Comparison of ENCODE assay signal across 18 mouse cellular contexts in the genomic region with DNA sequence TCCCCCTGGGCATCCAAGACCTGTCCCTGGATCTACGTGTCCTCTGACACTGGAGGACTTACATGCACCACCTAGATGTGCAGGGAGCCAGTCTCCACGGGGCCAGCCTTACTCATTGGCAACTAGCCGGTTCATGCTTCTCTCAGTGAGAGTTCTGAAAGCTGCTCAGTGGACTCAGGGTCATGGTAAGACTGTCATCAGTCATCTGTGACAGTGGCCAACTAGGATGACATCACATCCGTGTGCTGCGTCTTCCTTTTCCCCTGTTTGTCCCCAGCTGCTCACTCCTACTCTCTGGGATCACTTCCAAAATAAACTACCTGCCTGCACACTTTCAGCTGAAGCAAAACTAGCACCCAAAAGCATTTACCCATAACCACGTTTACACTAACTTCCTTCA. TPM values are rescaled to one million over a fixed set of nuclear protein-coding genes. Genes with fewer than 3 reads are reported as not detected.
DNase-seq lines count a peak whose midpoint lies in the region; ATAC-seq and TF ChIP-seq lines count a peak whose summit lies in the region.
"Had no signal": no experiment of that assay in that cellular context is flagged by ENCODE, and none has a peak within 500 bp of the region (broad histone marks: within the 10 kb centered on the region; RNA-seq: fewer than 3 reads in every experiment).

No protein-coding gene starts in this region.

- 53% methylated on average over 6 of the region's 6 CpGs for WGBS in heart, embryonic 13.5 days
- 16% methylated on average over 6 of the region's 6 CpGs for WGBS in kidney, embryonic 16.5 days
- 47% methylated on average over 6 of the region's 6 CpGs for WGBS in stomach, postnatal 0 days

- no peak overlapping the region for H3K9ac ChIP-seq in heart, embryonic 13.5 days
- no peak overlapping the region for H3K9ac ChIP-seq in kidney, embryonic 16.5 days (replicated peaks; ENCODE audit: low read length)
- no peak overlapping the region for H3K9ac ChIP-seq in stomach, postnatal 0 days (ENCODE audit: low read length)
- H3K9ac ChIP-seq: embryonic facial prominence, embryonic 12.5 days; limb, embryonic 13.5 days had no signal

- H3K4me1 ChIP-seq in heart, embryonic 13.5 days, result peaks cover 15% of the 10 kb centered on the region
- H3K4me1 ChIP-seq in kidney, embryonic 16.5 days (ENCODE audit: insufficient read depth, low read length), result peaks cover 9% of the 10 kb centered on the region; the same call in 1 of the 2 replicates
- H3K4me1 ChIP-seq in stomach, postnatal 0 days (replicated peaks; ENCODE audit: control insufficient read depth, insufficient read depth), result no peaks in the 10 kb centered on the region
- H3K4me1 ChIP-seq: megakaryocyte, embryonic 14.5 days had no signal

- no peak; the same call in 1 of the 2 replicates for ATAC-seq in heart, embryonic 13.5 days (ENCODE audit: extremely low read depth, insufficient number of reproducible peaks, low FRiP score, low TSS enrichment)
- ATAC-seq in Patski, result peak; percentile 69
- ATAC-seq in kidney, embryonic 16.5 days (ENCODE audit: low FRiP score, low TSS enrichment), result 0 out of 2 replicates have a peak, but pooled peaks have one; percentile 42
- ATAC-seq in stomach, postnatal 0 days (ENCODE audit: low FRiP score, low TSS enrichment), result no peak
- ATAC-seq: intestine, postnatal 0 days had no signal

- no peak for TF ChIP-seq EP300 in stomach, postnatal 0 days (optimal IDR thresholded peaks at IDR 0.05)

- no peaks in the 10 kb centered on the region for H3K36me3 ChIP-seq in heart, embryonic 13.5 days
- H3K36me3 ChIP-seq in kidney, embryonic 16.5 days (ENCODE audit: insufficient read depth, low read length), result no peaks in the 10 kb centered on the region
- no peaks in the 10 kb centered on the region for H3K36me3 ChIP-seq in stomach, postnatal 0 days (ENCODE audit: control insufficient read depth, insufficient read depth, low read length)
- H3K36me3 ChIP-seq: embryonic facial prominence, embryonic 12.5 days; G1E; hindbrain, embryonic 10.5 days; limb, embryonic 13.5 days had no signal

- TF ChIP-seq CTCF in Patski (IDR thresholded peaks at IDR 0.05), result no peak
- TF ChIP-seq CTCF in stomach, postnatal 0 days (IDR thresholded peaks at IDR 0.05; ENCODE audit: low read depth), result no peak

- in situ Hi-C loops in Patski (cut with MboI; ENCODE audit: low pct_unique_long_range_greater_than_20kb), result loop anchor here (10.0 kb wide), 1 partner anchor 173 kb away; no protein-coding TSS in a partner anchor

- no peak for DNase-seq in heart, adult 9 months (ENCODE audit: low spot score in 2 of 2)
- DNase-seq in Patski (ENCODE audit: low read depth, low spot score), result peak; percentile 56
- DNase-seq in fat pad, adult 2 months (ENCODE audit: extremely low read depth, low read depth, low spot score), result peak; percentile 11
- no peak for DNase-seq in neural tube, embryonic 10.5 days (ENCODE audit: extremely low spot score, low spot score)
- no peak for DNase-seq in stomach, postnatal 0 days (ENCODE audit: low spot score)
- DNase-seq in testis, postnatal 14 days (ENCODE audit: low spot score), result no peak
- DNase-seq: cerebellum, postnatal 25 days; layer of hippocampus, postnatal 36 days; right cerebral cortex, postnatal 14 days; thymus, postnatal 14 days had no signal

- H3K4me2 ChIP-seq in heart, embryonic 13.5 days, result no peak overlapping the region
- H3K4me2 ChIP-seq in kidney, embryonic 16.5 days (replicated peaks; ENCODE audit: low read depth, low read length), result no peak overlapping the region
- H3K4me2 ChIP-seq in stomach, postnatal 0 days (replicated peaks; ENCODE audit: low read depth), result no peak overlapping the region
- H3K4me2 ChIP-seq: embryonic facial prominence, embryonic 12.5 days; limb, embryonic 13.5 days had no signal

- 0 out of 2 replicates have a peak overlapping the region, but pooled peaks have one; percentile 24 for H3K27ac ChIP-seq in heart, embryonic 13.5 days (replicated peaks)
- H3K27ac ChIP-seq in kidney, embryonic 16.5 days (ENCODE audit: low read length), result no peak overlapping the region
- no peak overlapping the region for H3K27ac ChIP-seq in stomach, postnatal 0 days (replicated peaks)
- H3K27ac ChIP-seq: embryonic facial prominence, embryonic 12.5 days; hindbrain, embryonic 10.5 days; limb, embryonic 13.5 days had no signal

- POLR2A ChIA-PET in Patski (lab: Charles Lee), result no interaction called here

- H3K9me3 ChIP-seq in heart, embryonic 13.5 days, result no peaks in the 10 kb centered on the region
- no peaks in the 10 kb centered on the region for H3K9me3 ChIP-seq in kidney, embryonic 16.5 days (ENCODE audit: low read length)
- no peaks in the 10 kb centered on the region for H3K9me3 ChIP-seq in stomach, postnatal 0 days (ENCODE audit: control insufficient read depth, low read length)
- H3K9me3 ChIP-seq: G1E had no signal

- no peaks in the 10 kb centered on the region for H3K27me3 ChIP-seq in heart, embryonic 13.5 days (replicated peaks)
- H3K27me3 ChIP-seq in Patski, result no peaks in the 10 kb centered on the region
- no peaks in the 10 kb centered on the region for H3K27me3 ChIP-seq in kidney, embryonic 16.5 days (ENCODE audit: insufficient read depth, low read length)
- no peaks in the 10 kb centered on the region for H3K27me3 ChIP-seq in stomach, postnatal 0 days (ENCODE audit: control insufficient read depth, insufficient read depth, low read length)
- H3K27me3 ChIP-seq: embryonic facial prominence, embryonic 12.5 days; limb, embryonic 13.5 days had no signal

- CTCF ChIA-PET in Patski (lab: Charles Lee), result interaction anchor here (0.8 to 2.3 kb wide), 3 partner anchors 10 to 29 kb away, joined by 3 to 7 read pairs (median 4); no protein-coding TSS in a partner anchor

- no peak overlapping the region for H3K4me3 ChIP-seq in heart, embryonic 13.5 days
- H3K4me3 ChIP-seq in kidney, embryonic 16.5 days (ENCODE audit: low read length), result no peak overlapping the region
- H3K4me3 ChIP-seq in stomach, postnatal 0 days (ENCODE audit: low read depth, low read length), result no peak overlapping the region
- H3K4me3 ChIP-seq: embryonic facial prominence, embryonic 12.5 days; hindbrain, embryonic 10.5 days; limb, embryonic 13.5 days; megakaryocyte, embryonic 14.5 days had no signal

RNA-seq across cellular contexts. Expression of a gene that starts 50.6 kb away (rescaled TPM):
- 6.9 and 9.0 TPM in 2 replicates for polyA plus RNA-seq in heart, embryonic 13.5 days (2015; fragmentation: Nextera tagmentation; extraction: Ambion mirVana)
- 82.1 TPM for polyA plus RNA-seq in Patski (2021)
- 13.4 and 15.9 TPM in 2 replicates for polyA plus RNA-seq in kidney, embryonic 16.5 days (2015; fragmentation: Nextera tagmentation; extraction: Ambion mirVana)
- polyA plus RNA-seq in stomach, postnatal 0 days (2015; fragmentation: Nextera tagmentation; extraction: Ambion mirVana), result 4.9 and 5.5 TPM in 2 replicates

Comparison
In these comparisons a context has a peak if more than half of its experiments do, and no peak if none do; other contexts are left out.
1. ATAC-seq: peak in Patski (single experiment) and kidney, embryonic 16.5 days (single experiment); none in heart, embryonic 13.5 days (single experiment) and stomach, postnatal 0 days (single experiment).
2. DNase-seq: peak in Patski (single experiment) and fat pad, adult 2 months (single experiment); none in heart, adult 9 months (0 of 2), neural tube, embryonic 10.5 days (single experiment), stomach, postnatal 0 days (single experiment) and testis, postnatal 14 days (single experiment).